Mouse (Mus musculus) cerebellum, adult 2 months (tissue): ENCODE measurements around the gene Pkhd1. TPM values are rescaled to one million over a fixed set of nuclear protein-coding genes. Genes with fewer than 3 reads are reported as not detected.
"Not testable (repeated sequence)": the region's sequence is repeated elsewhere in the genome, so short reads cannot be mapped to it uniquely, and the experiment has no call there.

Experiments
- DNase-seq, 2 experiments: peaks; one replicate each; pipeline ENCODE4 v3.0.0; 2021
- H3K27ac ChIP-seq: fragments of 200-500 bp; 2 replicates; pipeline ENCODE4 v1.5.1; 2012; ENCODE audit warnings: low read length, control low read depth, inconsistent platforms; ENCODE audit not compliant: insufficient read depth
- H3K27me3 ChIP-seq: fragments of 200-500 bp; 2 replicates; pipeline ENCODE4 v1.6.1; 2012; ENCODE audit warnings: inconsistent platforms, mild to moderate bottlenecking, low read length, moderate library complexity; ENCODE audit not compliant: control insufficient read depth, insufficient read depth
- H3K4me1 ChIP-seq: fragments of 200-500 bp; 2 replicates; pipeline ENCODE4 v1.6.1; 2011; ENCODE audit warnings: low read length; ENCODE audit not compliant: control insufficient read depth, insufficient read depth
- H3K4me3 ChIP-seq: fragments of 200-500 bp; replicated peaks from 2 replicates; pipeline ENCODE3; 2011; ENCODE audit warnings: mild to moderate bottlenecking, low read depth, low read length, control low read depth; ENCODE audit not compliant: insufficient read depth
- CTCF ChIP-seq: fragments of 200-500 bp; IDR thresholded peaks from 2 replicates; pipeline ENCODE4 v1.5.1; 2011; ENCODE audit warnings: low read depth, mild to moderate bottlenecking, control low read depth, low read length, moderate library complexity, borderline replicate concordance; ENCODE audit not compliant: insufficient read depth
- POLR2A ChIP-seq: fragments of 200-500 bp; IDR thresholded peaks from 2 replicates; pipeline ENCODE4 v1.6.1; 2011; ENCODE audit warnings: low read length, control low read depth, borderline replicate concordance; ENCODE audit not compliant: insufficient read depth
- WGBS: fragments of 180-500 bp; shearing (Covaris S2); methylation state at CpG from one replicate; pipeline ENCODE4 v1.1.7; 2018; 5-methylcytosine and 5-hydroxymethylcytosine counted together
- polyA plus RNA-seq: library from polyadenylated mRNA; depleted of rRNA; stranded (reverse); fragments of >200 nt; gene quantifications from 2 replicates; pipeline ENCODE4 v1.2.3, GENCODE M21; 2012

Pkhd1 gene
- polyA plus RNA-seq, 1 experiment: 0.02 TPM

- DNase-seq: no peak
- Histone ChIP-seq H3K27me3 (no peaks in the 10 kb centered on the region), H3K27ac (no peak overlapping the region), H3K4me1 (no peaks in the 10 kb centered on the region), H3K4me3 (no peak overlapping the region)
- TF ChIP-seq POLR2A (no peak), CTCF (no peak)
- 25% methylated on average over 8 of the region's 8 CpGs for WGBS
Observed at GRCm38 (mm10) chr1:20180157-20180556, 437.7 kb downstream of the Pkhd1 start.

- Histone ChIP-seq H3K27me3 (no peaks in the 10 kb centered on the region), H3K27ac (no peak overlapping the region), H3K4me1 (no peaks in the 10 kb centered on the region), H3K4me3 (no peak overlapping the region)
- 71% methylated on average over 4 of the region's 4 CpGs for WGBS
- TF ChIP-seq CTCF: no peak
- no peak for TF ChIP-seq POLR2A
- no peak for DNase-seq
Observed at GRCm38 (mm10) chr1:20171199-20171598, 446.7 kb downstream of the Pkhd1 start.

GRCm38 (mm10) chr1:20150627-20151026 lies 467.2 kb downstream of the Pkhd1 start:
- WGBS: 85% methylated on average over 4 of the region's 4 CpGs
- H3K27ac ChIP-seq: not testable (repeated sequence)

GRCm38 (mm10) chr1:20150016-20150415 lies 467.8 kb downstream of the Pkhd1 start:
- 62% methylated on average over 2 of the region's 2 CpGs for WGBS
- no peak overlapping the region for H3K27ac ChIP-seq
- TF ChIP-seq POLR2A (no peak), CTCF (no peak)
- no peak for DNase-seq
- H3K4me1 ChIP-seq: no peaks in the 10 kb centered on the region
- no peaks in the 10 kb centered on the region for H3K27me3 ChIP-seq
- no peak overlapping the region for H3K4me3 ChIP-seq

More at GRCm38 (mm10) chr1:20150627-20151026, 467.2 kb downstream of the Pkhd1 start:
- not testable (repeated sequence) for DNase-seq, H3K27me3 ChIP-seq, H3K4me3 ChIP-seq, H3K4me1 ChIP-seq

- Histone ChIP-seq H3K27me3 (no peaks in the 10 kb centered on the region), H3K4me3 (no peak overlapping the region), H3K4me1 (no peaks in the 10 kb centered on the region), H3K27ac (no peak overlapping the region)
- no peak for DNase-seq
- WGBS: 78% methylated on average over 3 of the region's 3 CpGs
- TF ChIP-seq CTCF (no peak), POLR2A (no peak)
Observed at GRCm38 (mm10) chr1:20136205-20136604, 481.7 kb downstream of the Pkhd1 start.

GRCm38 (mm10) chr1:20135065-20135618 lies 482.7 kb downstream of the Pkhd1 start:
- TF ChIP-seq POLR2A (no peak), CTCF (no peak)
- no peak overlapping the region for H3K27ac ChIP-seq
- no peak for DNase-seq
- no peaks in the 10 kb centered on the region for H3K4me1 ChIP-seq
- no peaks in the 10 kb centered on the region for H3K27me3 ChIP-seq
- H3K4me3 ChIP-seq: no peak overlapping the region
- 40% methylated on average over 4 of the region's 4 CpGs for WGBS

GRCm38 (mm10) chr1:20133636-20134035 lies 484.2 kb downstream of the Pkhd1 start:
- no peak overlapping the region for H3K4me3 ChIP-seq
- H3K27ac ChIP-seq: no peak overlapping the region
- H3K27me3 ChIP-seq: no peaks in the 10 kb centered on the region
- 94% methylated on average over 4 of the region's 4 CpGs for WGBS
- TF ChIP-seq POLR2A (no peak), CTCF (no peak)
- no peaks in the 10 kb centered on the region for H3K4me1 ChIP-seq
- DNase-seq: no peak

GRCm38 (mm10) chr1:20131786-20132596 lies 485.9 kb downstream of the Pkhd1 start:
- WGBS: 45% methylated on average over 6 of the region's 6 CpGs
- Histone ChIP-seq H3K4me3 (no peak overlapping the region), H3K4me1 (no peaks in the 10 kb centered on the region), H3K27me3 (no peaks in the 10 kb centered on the region), H3K27ac (no peak overlapping the region)
- DNase-seq: no peak
- TF ChIP-seq POLR2A: no peak
- TF ChIP-seq CTCF: no peak
